Mouse (Mus musculus) thymus, adult 2 months (tissue): ENCODE results near the gene Rhbdf2. TPM values are rescaled to one million over a fixed set of nuclear protein-coding genes. Genes with fewer than 3 reads are reported as not detected.

ENCODE experiments used
- DNase-seq: peaks from one replicate; pipeline ENCODE4 v3.0.0; 2021
- H3K27ac ChIP-seq: fragments of 200-500 bp; 2 replicates; pipeline ENCODE4 v1.5.1; 2012; ENCODE audit warnings: low read length, control low read depth; ENCODE audit not compliant: control insufficient read depth, insufficient read depth
- H3K27me3 ChIP-seq: fragments of 200-500 bp; 2 replicates; pipeline ENCODE4 v1.6.1; 2012; ENCODE audit warnings: mild to moderate bottlenecking, low read length, moderate library complexity, mixed read lengths; ENCODE audit not compliant: control insufficient read depth, insufficient read depth
- H3K36me3 ChIP-seq: fragments of 200-500 bp; 2 replicates; pipeline ENCODE4 v1.6.1; 2012; ENCODE audit warnings: mild to moderate bottlenecking, low read length, moderate library complexity; ENCODE audit not compliant: control insufficient read depth, insufficient read depth
- H3K4me1 ChIP-seq: fragments of 200-500 bp; replicated peaks from 2 replicates; pipeline ENCODE4 v1.6.1; 2012; ENCODE audit warnings: low read length; ENCODE audit not compliant: control insufficient read depth, insufficient read depth
- H3K4me3 ChIP-seq: fragments of 200-500 bp; 2 replicates; pipeline ENCODE4 v1.5.1; 2012; ENCODE audit warnings: mild to moderate bottlenecking, low read length, control low read depth, moderate library complexity; ENCODE audit not compliant: control insufficient read depth, insufficient read depth
- CTCF ChIP-seq: fragments of 200-500 bp; IDR thresholded peaks from 2 replicates; pipeline ENCODE4 v1.5.1; 2012; ENCODE audit warnings: mild to moderate bottlenecking, control low read depth, low read length, moderate library complexity, borderline replicate concordance; ENCODE audit not compliant: control insufficient read depth, poor library complexity, insufficient read depth; ENCODE audit errors: extremely low read depth
- POLR2A ChIP-seq: fragments of 200-500 bp; IDR thresholded peaks from 2 replicates; pipeline ENCODE4 v1.6.1; 2012; ENCODE audit warnings: mild to moderate bottlenecking, low read length, control low read depth, moderate library complexity; ENCODE audit not compliant: control insufficient read depth, poor library complexity, insufficient read depth; ENCODE audit errors: extremely low read depth
- WGBS: fragments of 180-500 bp; shearing (Covaris S2); methylation state at CpG from one replicate; pipeline ENCODE4 v1.1.7; 2018; 5-methylcytosine and 5-hydroxymethylcytosine counted together
- polyA plus RNA-seq: library from polyadenylated mRNA; depleted of rRNA; stranded (reverse); fragments of >200 nt; gene quantifications from 2 replicates; pipeline ENCODE4 v1.2.3, GENCODE M21; 2012

Rhbdf2 gene
- polyA plus RNA-seq, 1 experiment = 44.4 TPM

DNA sequence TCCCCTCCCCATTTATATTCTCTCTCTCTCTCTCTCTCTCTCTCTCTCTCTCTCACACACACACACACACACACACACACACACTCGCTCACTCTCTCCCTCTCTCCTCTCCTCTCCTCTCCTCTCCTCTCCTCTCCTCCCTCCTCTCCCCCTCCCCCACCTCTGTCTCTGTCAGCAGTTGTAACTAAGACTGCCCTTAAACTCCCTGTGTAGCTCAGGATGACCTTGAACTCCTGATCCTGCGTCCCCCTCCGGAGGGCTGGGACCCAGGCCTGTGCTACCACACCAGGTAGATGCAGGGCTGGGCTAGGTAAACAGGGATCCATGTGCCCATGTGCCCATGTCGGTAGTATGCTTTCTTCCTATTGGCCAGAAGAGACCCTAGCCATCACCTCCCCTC lies 35.2 kb downstream of the Rhbdf2 start:
- Histone ChIP-seq H3K36me3 (no peaks in the 10 kb centered on the region), H3K4me3 (no peak overlapping the region), H3K27me3 (no peaks in the 10 kb centered on the region), H3K27ac (no peak overlapping the region), H3K4me1 (peaks cover 21% of the 10 kb centered on the region)
- WGBS = 91% methylated on average over 4 of the region's 4 CpGs
- no peak for DNase-seq
- TF ChIP-seq POLR2A (no peak), CTCF (no peak)

DNA sequence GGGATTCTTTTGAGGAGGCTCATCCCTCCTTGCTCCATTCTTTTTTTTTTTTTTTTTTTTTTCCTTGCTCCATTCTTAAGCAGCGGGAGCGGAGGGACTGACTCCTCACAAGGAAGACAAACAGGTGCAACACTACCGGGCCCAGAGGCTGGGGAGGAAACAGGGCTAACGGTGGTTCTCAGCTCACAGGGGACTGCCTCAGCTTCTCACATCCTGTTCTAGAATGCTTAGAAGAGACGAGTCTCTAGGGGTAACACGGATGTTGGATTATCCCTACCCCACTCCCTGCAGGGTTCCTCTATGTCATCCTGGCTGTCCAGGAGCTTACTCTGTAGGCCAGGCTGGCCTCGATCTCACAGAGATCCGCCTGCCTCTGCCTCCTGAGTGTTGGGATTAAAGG lies 37.2 kb downstream of the Rhbdf2 start:
- Histone ChIP-seq H3K27me3 (no peaks in the 10 kb centered on the region), H3K4me3 (no peak overlapping the region), H3K4me1 (peaks cover 21% of the 10 kb centered on the region), H3K36me3 (no peaks in the 10 kb centered on the region), H3K27ac (peak overlapping the region; percentile 19; the same call in 1 of the 2 replicates)
- TF ChIP-seq CTCF = no peak
- no peak for TF ChIP-seq POLR2A
- DNase-seq = peak; percentile 26
- WGBS = 26% methylated on average over 8 of the region's 8 CpGs

DNA sequence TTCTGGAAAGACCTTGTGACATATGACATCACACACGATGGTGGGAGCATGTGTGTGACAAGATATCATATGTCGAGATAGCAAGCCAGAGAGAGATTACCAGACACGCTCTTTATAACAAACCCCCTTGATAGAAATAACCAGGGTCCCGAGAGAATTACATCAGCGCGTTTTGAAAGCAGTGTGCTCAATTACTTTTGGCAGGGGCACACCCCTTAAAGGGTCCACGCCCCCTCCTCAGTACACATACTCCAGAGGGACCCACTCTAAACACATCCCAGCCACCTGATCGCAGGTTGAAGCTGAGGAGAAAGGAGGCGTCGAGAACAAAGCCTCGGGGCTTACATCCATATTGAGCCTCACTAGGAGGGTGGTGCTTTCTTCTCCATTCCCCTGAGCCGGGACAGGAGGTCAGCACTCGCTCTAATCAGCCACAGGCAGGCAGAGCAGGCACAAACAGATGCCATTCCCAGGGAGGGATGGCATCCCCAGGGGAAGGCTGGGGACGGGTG lies 37.7 kb downstream of the Rhbdf2 start:
- H3K27me3 ChIP-seq = no peaks in the 10 kb centered on the region
- TF ChIP-seq POLR2A = no peak
- no peak for TF ChIP-seq CTCF
- H3K4me3 ChIP-seq = no peak overlapping the region
- no peaks in the 10 kb centered on the region for H3K36me3 ChIP-seq
- no peak overlapping the region for H3K27ac ChIP-seq
- no peak for DNase-seq
- 71% methylated on average over 14 of the region's 14 CpGs for WGBS
- peaks cover 21% of the 10 kb centered on the region for H3K4me1 ChIP-seq

DNA sequence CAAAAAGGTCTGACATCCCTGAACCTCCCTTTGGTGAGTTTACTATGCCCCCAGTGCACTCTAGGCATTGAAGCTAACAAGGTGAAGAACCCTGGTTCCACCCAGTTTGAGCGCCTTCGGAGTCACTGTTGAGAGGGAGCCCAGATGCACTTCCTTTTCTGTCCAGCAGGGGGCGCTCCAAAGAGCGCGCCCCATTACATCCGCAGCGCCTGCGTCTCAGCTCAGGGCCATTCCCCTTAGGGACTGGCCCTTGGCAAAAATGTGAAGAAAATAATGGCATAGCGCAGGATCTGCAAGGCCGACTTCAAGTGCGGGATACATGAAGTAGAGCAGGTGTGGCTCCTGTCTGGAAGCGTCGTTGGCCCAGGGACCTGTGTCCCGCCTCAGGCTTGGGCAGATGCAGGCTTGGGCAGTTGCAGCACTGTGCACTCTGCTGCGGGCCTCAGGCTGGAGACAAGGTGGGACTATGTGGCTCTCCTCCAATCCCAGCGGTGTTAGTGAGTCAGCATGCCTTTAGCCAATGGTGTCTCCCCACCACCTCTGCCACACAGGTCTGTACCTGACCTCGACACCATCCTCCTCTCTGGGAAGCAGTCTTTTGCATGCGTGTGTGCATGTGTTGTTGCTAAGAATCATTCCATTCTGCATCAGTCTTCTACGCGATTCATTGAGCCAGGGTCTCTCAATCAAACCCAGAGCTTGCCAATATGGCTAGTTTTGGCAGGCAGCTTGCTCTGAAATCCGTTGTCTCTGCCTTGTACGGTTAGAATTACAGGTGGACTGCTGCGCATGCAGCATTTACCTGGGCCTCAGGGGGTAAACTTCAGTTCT lies 39.8 kb downstream of the Rhbdf2 start:
- H3K36me3 ChIP-seq = no peaks in the 10 kb centered on the region
- H3K27me3 ChIP-seq = no peaks in the 10 kb centered on the region
- peaks cover 21% of the 10 kb centered on the region for H3K4me1 ChIP-seq
- H3K27ac ChIP-seq = no peak overlapping the region
- 41% methylated on average over 23 of the region's 23 CpGs for WGBS
- peak; percentile 74 for DNase-seq
- TF ChIP-seq POLR2A = no peak
- peak; percentile 99 for TF ChIP-seq CTCF
- no peak overlapping the region for H3K4me3 ChIP-seq

DNA sequence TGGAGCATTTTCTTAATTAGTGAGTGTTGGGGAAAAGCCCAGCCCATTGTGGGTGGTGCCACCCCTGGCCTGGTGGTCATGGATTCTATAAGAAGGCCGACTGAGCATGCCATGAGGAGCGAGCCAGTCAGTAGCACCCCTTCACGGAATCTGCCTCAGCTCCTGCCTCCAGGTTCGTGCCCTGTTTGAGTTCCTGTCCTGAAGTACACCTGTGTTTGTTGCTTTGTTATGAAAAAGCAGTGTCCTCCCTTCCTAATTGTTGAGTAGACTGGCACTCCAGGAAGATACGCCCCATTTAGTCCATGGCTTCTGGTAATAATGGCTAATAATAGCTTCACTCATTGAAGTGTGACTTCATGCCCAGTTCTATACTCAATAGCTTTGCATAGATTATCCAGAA lies 40.5 kb downstream of the Rhbdf2 start, which contains the start of gene Aanat:
TSS of gene Aanat (plus strand) at position 123 of the 400 bp plus-strand sequence.
- TF ChIP-seq CTCF = no peak
- TF ChIP-seq POLR2A = no peak
- Histone ChIP-seq H3K4me1 (peaks cover 24% of the 10 kb centered on the region), H3K36me3 (no peaks in the 10 kb centered on the region), H3K27ac (no peak within 1 kb of the TSS), H3K27me3 (no peaks in the 10 kb centered on the region), H3K4me3 (no peak within 1 kb of the TSS)
- DNase-seq = no peak
- WGBS = 81% methylated on average over 5 of the region's 5 CpGs

DNA sequence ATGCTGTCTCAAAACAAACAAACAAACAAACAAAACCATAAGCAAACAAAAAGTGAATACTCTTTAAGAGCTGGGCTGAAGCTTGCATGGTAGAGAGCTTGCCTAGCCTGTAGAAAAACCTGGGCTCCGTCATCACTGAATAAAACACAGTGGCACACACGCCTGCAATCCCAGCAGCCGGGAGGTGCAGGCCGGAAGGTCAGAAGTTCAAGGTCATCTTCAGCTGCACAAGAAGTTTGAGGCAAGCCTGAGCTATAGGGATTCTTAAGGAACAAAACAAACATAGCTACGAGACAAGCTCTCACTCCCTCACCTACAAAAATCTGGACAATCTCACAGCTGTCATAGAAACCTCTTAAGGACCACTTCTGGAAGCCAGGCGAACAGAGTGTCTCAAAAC lies 41.1 kb downstream of the Rhbdf2 start:
- H3K27me3 ChIP-seq = no peaks in the 10 kb centered on the region
- WGBS = 98% methylated on average over 6 of the region's 6 CpGs

More for the DNA sequence above, 41.1 kb downstream of the Rhbdf2 start:
- no peak for DNase-seq
- TF ChIP-seq CTCF (no peak), POLR2A (no peak)
- peaks cover 22% of the 10 kb centered on the region for H3K4me1 ChIP-seq
- no peak overlapping the region for H3K4me3 ChIP-seq
- H3K27ac ChIP-seq = no peak overlapping the region
- no peaks in the 10 kb centered on the region for H3K36me3 ChIP-seq
